Mouse (Mus musculus) liver, embryonic 14.5 days (tissue): ENCODE results near the gene Ift122.

Experiments used
- CTCF ChIP-seq: IDR thresholded peaks from 2 replicates; pipeline ENCODE4 v1.5.1; 2016; ENCODE audit warnings: antibody characterized with exemption, low read depth, control low read depth
- EP300 ChIP-seq: IDR thresholded peaks from 2 replicates; pipeline ENCODE4 v1.6.1; 2016; ENCODE audit warnings: antibody characterized with exemption, low read depth

DNA sequence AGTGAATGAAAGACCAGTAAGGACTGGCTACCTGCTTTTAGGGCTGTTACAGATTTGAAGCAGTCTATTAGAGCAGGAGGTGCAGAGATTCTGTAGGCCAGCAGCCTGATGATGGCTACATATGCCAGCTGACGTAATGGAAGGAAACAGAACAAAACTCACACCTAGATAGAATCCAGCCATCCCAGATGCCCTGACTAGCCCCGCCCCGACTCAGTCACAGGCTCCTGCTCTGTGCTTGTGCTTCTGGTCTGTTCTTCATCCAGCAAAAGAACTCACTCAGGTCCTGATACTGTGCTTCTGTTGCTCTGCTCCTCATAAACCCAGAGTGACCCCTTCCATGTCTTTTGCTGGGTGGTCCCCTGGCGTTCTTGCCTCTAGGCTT lies 3.1 kb downstream of the Ift122 start:
- TF ChIP-seq CTCF (no peak), EP300 (no peak)
